Mouse (Mus musculus): ENCODE results near the gene Krtap10-10. TPM values are rescaled to one million over a fixed set of nuclear protein-coding genes. Genes with fewer than 3 reads are reported as not detected.
A peak's percentile ranks its signal among the peaks of the same experiment; 100 is the strongest.

The Krtap10-10 gene
- total RNA-seq, 2 experiments from 2014 or later = not detected

DNA sequence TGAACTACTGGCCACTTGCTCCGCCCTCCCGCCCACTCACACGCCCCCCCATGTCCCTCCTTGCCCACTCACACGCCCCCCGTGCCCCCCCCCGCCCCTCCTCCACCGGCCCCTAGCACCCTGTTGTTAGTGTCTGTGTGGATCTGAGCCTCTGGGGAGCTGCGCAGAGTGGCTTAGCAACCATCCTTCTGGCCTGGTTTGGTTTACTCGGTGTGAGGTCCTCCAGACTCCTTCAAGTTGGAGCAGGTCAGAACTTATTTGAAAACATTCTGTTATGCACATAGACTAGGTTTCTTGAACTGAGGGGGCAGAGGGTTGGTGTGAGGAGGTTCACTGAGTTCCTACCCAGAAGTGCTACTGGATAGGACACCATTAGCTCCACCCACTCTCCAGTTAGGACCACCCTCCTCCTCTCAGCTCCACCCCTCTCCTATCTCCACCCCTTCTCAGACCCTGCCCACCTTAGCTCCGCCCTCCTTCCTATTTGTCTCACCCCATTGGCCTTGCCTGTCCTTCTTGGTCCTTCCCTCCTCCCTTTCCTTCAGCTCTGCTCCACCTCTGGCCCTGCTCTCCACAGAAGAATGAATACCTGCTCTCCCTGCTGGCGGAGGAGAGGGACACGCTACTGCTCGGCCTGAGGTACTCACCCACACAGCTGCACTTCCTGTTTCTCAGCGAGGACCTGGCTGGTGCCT, 28.5 kb downstream of the Krtap10-10 start:
- no peak for DNase-seq
- intact Hi-C loops (cut with DNase I) = no loop called here

DNA sequence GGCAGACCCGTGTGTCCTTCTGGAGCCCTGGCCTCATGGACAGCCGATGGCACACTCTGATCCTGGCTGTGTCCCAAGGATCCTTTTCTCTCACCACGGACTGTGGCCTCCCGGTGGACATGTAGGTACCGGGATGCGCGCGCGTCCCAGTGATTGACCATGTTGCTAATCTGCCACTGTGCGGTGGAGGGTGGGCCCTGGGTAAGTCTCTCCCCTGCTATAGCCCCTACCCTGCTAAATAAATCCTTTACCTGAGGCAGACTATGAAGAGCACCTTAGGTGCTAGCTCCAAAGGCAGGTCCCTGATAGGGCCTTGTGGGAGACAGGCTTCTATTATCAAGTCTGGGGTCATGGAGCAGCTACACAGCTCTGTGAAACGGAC, 29.0 kb downstream of the Krtap10-10 start:
- intact Hi-C loops (cut with DNase I) = no loop called here
- no peak for DNase-seq

DNA sequence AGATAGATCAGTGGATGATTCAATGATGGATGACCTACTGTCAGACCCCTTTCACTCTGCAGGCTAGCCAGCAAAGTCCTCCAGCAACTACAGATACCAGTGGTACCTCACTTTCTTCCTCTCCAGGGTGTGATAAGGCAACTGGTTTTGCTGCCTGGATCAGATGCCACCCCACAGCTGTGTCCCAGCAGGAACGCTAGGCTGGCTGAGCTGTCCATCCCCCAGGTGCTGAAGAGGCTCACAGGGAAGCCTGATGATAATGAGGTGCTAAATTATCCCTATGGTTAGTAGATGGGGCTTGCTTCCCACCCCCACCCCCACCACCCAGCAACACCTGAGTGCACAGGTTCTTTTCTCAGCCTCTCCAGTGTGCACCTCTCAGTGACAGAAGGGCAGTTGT, 31.8 kb downstream of the Krtap10-10 start:
- DNase-seq = peak in 1 of 2 experiments; percentile 34

DNA sequence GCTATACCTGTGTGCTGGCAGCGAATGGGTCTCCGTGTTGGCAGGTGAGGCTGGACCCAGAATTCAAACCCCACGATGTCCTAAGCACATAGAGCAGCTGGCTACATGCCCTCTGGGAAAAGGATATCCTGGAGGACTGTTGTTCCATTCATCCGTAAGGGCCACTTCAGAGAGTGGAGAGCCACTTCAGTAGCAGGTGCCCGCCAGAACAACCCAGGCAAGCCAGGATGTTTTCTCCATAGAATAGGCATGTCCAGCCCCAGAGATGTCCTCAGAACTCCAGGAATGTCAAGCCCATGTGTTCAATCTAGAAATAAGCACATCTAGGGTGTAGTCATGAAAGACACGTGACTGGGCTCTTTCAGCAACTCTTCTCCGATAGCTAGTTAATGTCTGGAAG, 33.9 kb downstream of the Krtap10-10 start:
- DNase-seq = no peak
- intact Hi-C loops (cut with DNase I) = no loop called here

More for the DNA sequence above, 31.8 kb downstream of the Krtap10-10 start:
- intact Hi-C loops (cut with DNase I) = no loop called here

DNA sequence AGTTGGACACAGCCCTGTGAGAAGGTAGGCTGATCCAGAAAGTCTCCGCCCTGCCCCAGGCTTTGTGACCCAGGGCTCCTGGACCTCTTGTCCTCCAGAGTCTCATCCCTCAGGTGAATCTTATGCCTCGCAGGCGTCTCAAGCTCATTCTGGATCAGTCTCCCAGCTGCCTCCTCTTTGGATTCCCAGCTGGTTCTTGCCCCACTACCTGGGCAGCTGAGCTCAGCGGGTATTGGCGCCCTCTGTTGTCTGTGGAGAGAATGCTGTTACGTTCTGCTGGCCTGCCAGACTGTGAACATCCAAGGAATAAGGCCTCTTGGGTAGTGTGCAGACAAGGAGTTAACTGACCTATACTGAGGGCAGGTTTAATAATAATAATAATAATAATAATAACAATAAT, 43.2 kb downstream of the Krtap10-10 start:
- peak; percentile 43 to 56 for DNase-seq
- intact Hi-C loops (cut with DNase I) = loop anchor here (2.0 kb wide), 1 partner anchor 252 kb away; no protein-coding TSS in a partner anchor

DNA sequence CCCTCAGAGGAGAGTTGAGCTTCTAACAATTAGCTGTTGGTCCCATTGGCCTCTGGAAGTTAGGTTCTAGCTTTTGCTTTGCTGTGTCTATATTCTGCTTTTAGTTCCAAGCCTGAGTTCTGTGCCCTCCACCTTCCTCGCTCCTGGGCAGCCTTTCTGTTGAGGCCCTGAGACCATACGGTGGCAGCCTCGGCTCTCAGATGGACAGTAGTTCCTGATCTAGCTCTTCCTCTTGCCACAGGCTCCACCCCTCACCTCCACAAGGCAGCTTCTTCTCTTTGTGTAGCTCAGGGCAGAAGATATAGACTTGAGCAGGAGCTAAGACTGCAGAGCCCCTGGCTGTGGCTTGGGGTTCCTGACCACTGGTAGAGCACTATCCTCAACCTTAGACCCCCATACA, 44.6 kb downstream of the Krtap10-10 start:
- intact Hi-C loops (cut with DNase I) = loop anchor here (5.0 kb wide), 1 partner anchor 153 kb away; the partner anchor contains the start of gene Gm10100

DNA sequence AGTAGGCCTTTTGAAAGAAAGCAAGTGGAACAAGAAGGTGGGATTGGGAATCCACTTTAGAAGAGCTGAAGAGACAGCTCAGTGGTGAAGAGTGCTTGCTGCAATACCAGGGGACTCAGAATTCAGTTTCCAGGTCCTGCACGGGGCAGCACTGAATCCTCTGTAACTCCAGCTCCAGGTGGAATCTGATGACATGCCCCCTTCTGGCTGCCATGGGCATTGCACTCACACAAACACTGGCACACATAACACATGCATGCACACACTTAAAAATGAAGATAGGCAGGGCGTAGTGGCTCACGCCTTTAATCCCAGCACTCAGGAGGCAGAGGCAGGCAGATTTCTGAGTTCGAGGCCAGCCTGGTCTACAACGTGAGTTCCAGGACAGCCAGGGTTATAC, 46.8 kb downstream of the Krtap10-10 start:
- intact Hi-C loops (cut with DNase I) = loop anchor here (5.0 kb wide), 1 partner anchor 155 kb away; the partner anchor contains the start of gene Gm10100
- DNase-seq = no peak

More for the DNA sequence above, 44.6 kb downstream of the Krtap10-10 start:
- DNase-seq = no peak

DNA sequence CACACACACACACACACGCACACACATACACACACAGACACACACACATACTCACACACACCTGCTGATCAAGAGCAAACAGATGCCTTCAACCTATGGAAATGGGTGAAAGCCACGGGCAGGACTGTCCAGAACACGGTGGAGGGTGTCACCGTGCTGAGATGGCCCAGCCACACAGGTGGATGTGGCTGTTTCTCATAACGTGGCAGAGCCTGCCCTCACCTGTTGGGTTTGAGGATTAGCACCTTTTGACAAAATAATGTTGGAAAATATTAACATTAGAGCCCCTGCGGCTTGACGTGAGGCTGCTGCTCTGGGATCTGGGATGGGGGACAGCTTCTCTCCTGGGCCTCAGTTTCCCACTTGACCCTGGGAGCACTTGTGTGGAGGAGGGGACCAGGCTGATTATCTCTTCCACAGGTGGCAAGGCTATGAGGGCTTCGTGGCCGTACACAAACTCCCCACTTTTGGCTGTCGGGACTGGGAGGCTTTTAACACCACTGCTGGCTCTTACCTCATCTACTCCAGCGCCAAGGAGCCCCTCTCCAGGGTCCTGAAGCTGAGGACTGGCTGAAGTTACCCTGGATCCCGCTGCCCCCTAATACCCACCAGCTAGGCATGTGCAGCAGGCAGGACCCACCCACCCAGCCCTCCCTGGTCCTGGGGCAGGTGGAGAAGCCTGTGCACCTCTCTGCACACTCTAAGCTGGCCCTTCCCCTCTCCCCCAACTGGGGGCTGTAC, 50.4 kb downstream of the Krtap10-10 start:
- DNase-seq = peak in 1 of 2 experiments; percentile 28

More for the DNA sequence above, 50.4 kb downstream of the Krtap10-10 start:
- intact Hi-C loops (cut with DNase I) = no loop called here

Other genes with a start within 250 kb of the Krtap10-10 start
- gene Sumo3, start 229.8 kb upstream of the Krtap10-10 start, total RNA-seq (2021) = 10 to 100 TPM; 68.3 to 79.2 TPM
- gene Gm49325, start 229.8 kb upstream of the Krtap10-10 start, total RNA-seq (2021) = 10 to 100 TPM; 12.2 to 13.5 TPM
- gene Ube2g2, start 213.7 kb upstream of the Krtap10-10 start, total RNA-seq (2021) = 10 to 100 TPM; 57.7 to 68.8 TPM
- not detected for gene Tspear, start 149.4 kb upstream of the Krtap10-10 start, total RNA-seq (2021)
- not detected for gene Gm19402, start 145.2 kb upstream of the Krtap10-10 start, total RNA-seq (2021)
- not detected for gene Gm9508, start 138.7 kb upstream of the Krtap10-10 start, total RNA-seq (2021)
- gene Gm10272, start 129.3 kb upstream of the Krtap10-10 start, total RNA-seq (2021) = not detected
- not detected for gene Gm10024, start 124.5 kb upstream of the Krtap10-10 start, total RNA-seq (2021)
- not detected for gene Gm10142, start 120.1 kb upstream of the Krtap10-10 start, total RNA-seq (2021)
- gene Krtap12-1, start 115.3 kb upstream of the Krtap10-10 start, total RNA-seq (2021) = not detected
- not detected for gene Gm10100, start 109.5 kb upstream of the Krtap10-10 start, total RNA-seq (2021)
- gene Gm18596, start 93.3 kb upstream of the Krtap10-10 start, total RNA-seq (2021) = not detected
- gene Gm9736, start 84.6 kb upstream of the Krtap10-10 start, total RNA-seq (2021) = not detected
- gene Gm3233, start 76.3 kb upstream of the Krtap10-10 start, total RNA-seq (2021) = not detected
- gene Gm3238, start 64.6 kb upstream of the Krtap10-10 start, total RNA-seq (2021) = not detected
- not detected for gene Gm7138, start 59.0 kb upstream of the Krtap10-10 start, total RNA-seq (2021)
- gene Gm3250, start 53.4 kb upstream of the Krtap10-10 start, total RNA-seq (2021) = not detected
- not detected for gene Gm7137, start 47.7 kb upstream of the Krtap10-10 start, total RNA-seq (2021)
- not detected for gene Gm9639, start 40.9 kb upstream of the Krtap10-10 start, total RNA-seq (2021)
- gene Gm19668, start 36.8 kb upstream of the Krtap10-10 start, total RNA-seq (2021) = not detected
- gene Gm9507, start 24.1 kb upstream of the Krtap10-10 start, total RNA-seq (2021) = not detected
- gene Gm2696, start 21.3 kb upstream of the Krtap10-10 start, total RNA-seq (2021) = not detected
- not detected for gene Krtap10-4, start 8.9 kb upstream of the Krtap10-10 start, total RNA-seq (2021)
- not detected for gene Gm36176, start 10.9 kb downstream of the Krtap10-10 start, total RNA-seq (2021)
- gene Gm10318, start 16.9 kb downstream of the Krtap10-10 start, total RNA-seq (2021) = not detected
- gene Gm3285, start 26.0 kb downstream of the Krtap10-10 start, total RNA-seq (2021) = not detected
- gene Lrrc3, start 66.6 kb downstream of the Krtap10-10 start, total RNA-seq (2021) = 1 to 10 TPM; 1.3 to 1.9 TPM
- gene Trpm2, start 134.6 kb downstream of the Krtap10-10 start, total RNA-seq (2021) = under 1 TPM; 0.14 to 0.40 TPM
- gene 1810043G02Rik, start 142.6 kb downstream of the Krtap10-10 start, total RNA-seq (2021) = 1 to 10 TPM; 7.9 to 9.3 TPM
- 100 to 1,000 TPM; 108 to 119 TPM for gene Pfkl, start 174.1 kb downstream of the Krtap10-10 start, total RNA-seq (2021)
- not detected for gene Dnmt3l, start 206.0 kb downstream of the Krtap10-10 start, total RNA-seq (2021)
- not detected for gene Aire, start 207.7 kb downstream of the Krtap10-10 start, total RNA-seq (2021)
- gene Icosl, start 233.4 kb downstream of the Krtap10-10 start, total RNA-seq (2021) = 1 to 10 TPM; 4.4 to 5.4 TPM

All from heart, postnatal 10 days (tissue).